Mouse (Mus musculus) forebrain, embryonic 10.5 days (tissue): ENCODE data around the gene Dctpp1. TPM values are rescaled to one million over a fixed set of nuclear protein-coding genes. Genes with fewer than 3 reads are reported as not detected.

Source experiments
- DNase-seq: peaks from one replicate; pipeline ENCODE4 v3.0.0-alpha.2; 2017; ENCODE audit warnings: low spot score; ENCODE audit errors: extremely low spot score
- H3K27ac ChIP-seq: fragments of 300-500 bp; sonication (generic); 2 replicates; pipeline ENCODE4 v1.5.1; 2016; ENCODE audit warnings: mild to moderate bottlenecking
- H3K27me3 ChIP-seq: fragments of 300-500 bp; sonication (generic); 2 replicates; pipeline ENCODE4 v1.6.1; 2016; ENCODE audit warnings: mild to moderate bottlenecking; ENCODE audit not compliant: poor library complexity, severe bottlenecking
- H3K36me3 ChIP-seq: fragments of 300-500 bp; sonication (generic); replicated peaks from 2 replicates; pipeline ENCODE4 v1.6.1; 2016; ENCODE audit warnings: mild to moderate bottlenecking, moderate library complexity
- H3K4me1 ChIP-seq: fragments of 300-500 bp; sonication (generic); 2 replicates; pipeline ENCODE4 v1.6.1; 2016
- H3K4me3 ChIP-seq: fragments of 300-500 bp; sonication (generic); 2 replicates; pipeline ENCODE4 v1.5.1; 2016; ENCODE audit warnings: mild to moderate bottlenecking, moderate library complexity
- H3K9me3 ChIP-seq: fragments of 300-500 bp; sonication (generic); 2 replicates; pipeline ENCODE4 v1.6.1; 2016; ENCODE audit warnings: mild to moderate bottlenecking, moderate library complexity
- WGBS: fragments of 180-500 bp; shearing (Covaris S2); methylation state at CpG from one replicate; pipeline ENCODE4 v1.1.7; 2016; 5-methylcytosine and 5-hydroxymethylcytosine counted together
- polyA plus RNA-seq: library from polyadenylated mRNA; unstranded; fragments of >200 nt; fragmentation: Nextera tagmentation; extraction: Ambion mirVana; gene quantifications from 2 replicates; pipeline ENCODE4 v1.2.1, GENCODE M21; 2016

Gene Dctpp1
- polyA plus RNA-seq, 1 experiment from 2014 or later: 383 TPM

GRCm38 (mm10) chr7:127210266-127210665 lies 50.2 kb downstream of the Dctpp1 start:
- Histone ChIP-seq H3K9me3 (no peaks in the 10 kb centered on the region; the same call in 1 of the 2 replicates), H3K4me3 (no peak overlapping the region), H3K27ac (no peak overlapping the region), H3K27me3 (peaks cover 30% of the 10 kb centered on the region), H3K4me1 (peaks cover 49% of the 10 kb centered on the region), H3K36me3 (peaks cover 12% of the 10 kb centered on the region)
- 92% methylated on average over 4 of the region's 4 CpGs for WGBS
- no peak for DNase-seq

- H3K27ac ChIP-seq: peak overlapping the region; percentile 95
- no peak for DNase-seq
- peaks cover 26% of the 10 kb centered on the region for H3K27me3 ChIP-seq
- peak overlapping the region; percentile 94 for H3K4me3 ChIP-seq
- WGBS: 82% methylated on average over 5 of the region's 5 CpGs
- H3K9me3 ChIP-seq: no peaks in the 10 kb centered on the region; the same call in 1 of the 2 replicates
- peaks cover 16% of the 10 kb centered on the region for H3K36me3 ChIP-seq
- peaks cover 48% of the 10 kb centered on the region for H3K4me1 ChIP-seq
Measured at GRCm38 (mm10) chr7:127209851-127210250, 50.7 kb downstream of the Dctpp1 start.

GRCm38 (mm10) chr7:127208553-127209438 lies 51.7 kb downstream of the Dctpp1 start, which contains the start of gene Mylpf:
Gene Mylpf, plus strand, starts transcription at chr7:127208890.
- H3K36me3 ChIP-seq: peaks cover 19% of the 10 kb centered on the region
- H3K27ac ChIP-seq: peak within 1 kb of the TSS; percentile 95
- DNase-seq: peak; percentile 90
- H3K27me3 ChIP-seq: peaks cover 15% of the 10 kb centered on the region
- H3K9me3 ChIP-seq: no peaks in the 10 kb centered on the region; the same call in 1 of the 2 replicates
- under 1% methylated on average over 26 of the region's 44 CpGs for WGBS
- peak within 1 kb of the TSS; percentile 94 for H3K4me3 ChIP-seq
- peaks cover 38% of the 10 kb centered on the region for H3K4me1 ChIP-seq

GRCm38 (mm10) chr7:127208295-127208552 lies 52.3 kb downstream of the Dctpp1 start, which contains the start of gene Tbc1d10b:
Gene Tbc1d10b, minus strand, starts transcription at chr7:127208468.
- H3K9me3 ChIP-seq: no peaks in the 10 kb centered on the region; the same call in 1 of the 2 replicates
- H3K4me3 ChIP-seq: peak within 1 kb of the TSS; percentile 94
- peaks cover 24% of the 10 kb centered on the region for H3K36me3 ChIP-seq
- no peak for DNase-seq
- peaks cover 38% of the 10 kb centered on the region for H3K4me1 ChIP-seq
- WGBS: 0% methylated on average over 29 of the region's 44 CpGs
- H3K27me3 ChIP-seq: peaks cover 9% of the 10 kb centered on the region
- peak within 1 kb of the TSS; percentile 95 for H3K27ac ChIP-seq

GRCm38 (mm10) chr7:127207374-127208294 lies 52.9 kb downstream of the Dctpp1 start:
- under 1% methylated on average over 52 of the region's 53 CpGs for WGBS
- H3K9me3 ChIP-seq: no peaks in the 10 kb centered on the region; the same call in 1 of the 2 replicates
- H3K4me3 ChIP-seq: peak overlapping the region; percentile 94
- H3K27ac ChIP-seq: peak overlapping the region; percentile 95
- H3K4me1 ChIP-seq: peaks cover 38% of the 10 kb centered on the region
- peaks cover 30% of the 10 kb centered on the region for H3K36me3 ChIP-seq
- DNase-seq: peak; percentile 50
- peaks cover 4% of the 10 kb centered on the region; the same call in 1 of the 2 replicates for H3K27me3 ChIP-seq

Other genes with a start within 250 kb of the Dctpp1 start
- 3.3 TPM in 2 replicates for gene Mvp, start 246.1 kb downstream of the Dctpp1 start, polyA plus RNA-seq
- gene Pagr1b, start 244.2 kb downstream of the Dctpp1 start, polyA plus RNA-seq: not detected in 2 replicates
- 92.7 and 121 TPM in 2 replicates for gene Pagr1a, start 243.4 kb downstream of the Dctpp1 start, polyA plus RNA-seq
- gene Gm42742, start 239.6 kb downstream of the Dctpp1 start, polyA plus RNA-seq: 32.6 and 46.7 TPM in 2 replicates
- gene Prrt2, start 239.5 kb downstream of the Dctpp1 start, polyA plus RNA-seq: 3.5 and 4.0 TPM in 2 replicates
- gene Maz, start 233.7 kb downstream of the Dctpp1 start, polyA plus RNA-seq: 60.2 and 65.7 TPM in 2 replicates
- 223 and 226 TPM in 2 replicates for gene Kif22, start 218.2 kb downstream of the Dctpp1 start, polyA plus RNA-seq
- not detected in 2 replicates for gene Zg16, start 173.4 kb downstream of the Dctpp1 start, polyA plus RNA-seq
- 0.74 TPM in 2 replicates for gene AI467606, start 169.3 kb downstream of the Dctpp1 start, polyA plus RNA-seq
- 11.3 and 12.3 TPM in 2 replicates for gene Qprt, start 138.5 kb downstream of the Dctpp1 start, polyA plus RNA-seq
- gene Spn, start 122.9 kb downstream of the Dctpp1 start, polyA plus RNA-seq: 0.07 and 0.10 TPM in 2 replicates
- 111 and 114 TPM in 2 replicates for gene Cd2bp2, start 64.7 kb downstream of the Dctpp1 start, polyA plus RNA-seq
- 27.3 and 29.2 TPM in 2 replicates for gene Tbc1d10b, start 52.2 kb downstream of the Dctpp1 start, polyA plus RNA-seq
- gene Mylpf, start 51.8 kb downstream of the Dctpp1 start, polyA plus RNA-seq: 10.7 and 10.8 TPM in 2 replicates
- gene Zfp553, start 27.6 kb downstream of the Dctpp1 start, polyA plus RNA-seq: 74.7 and 78.3 TPM in 2 replicates
- gene Sept1, start 27.6 kb downstream of the Dctpp1 start, polyA plus RNA-seq: 30.3 and 32.3 TPM in 2 replicates
- gene Zfp771, start 16.4 kb downstream of the Dctpp1 start, polyA plus RNA-seq: 55.8 and 57.7 TPM in 2 replicates
- gene Sephs2, start 13.3 kb upstream of the Dctpp1 start, polyA plus RNA-seq: 84.0 and 88.2 TPM in 2 replicates
- 0.22 and 0.36 TPM in 2 replicates for gene Itgal, start 35.6 kb upstream of the Dctpp1 start, polyA plus RNA-seq
- 17.6 and 18.9 TPM in 2 replicates for gene Zfp768, start 84.9 kb upstream of the Dctpp1 start, polyA plus RNA-seq
- 7.6 TPM in 2 replicates for gene Zfp747, start 115.3 kb upstream of the Dctpp1 start, polyA plus RNA-seq
- gene 9130019O22Rik, start 126.5 kb upstream of the Dctpp1 start, polyA plus RNA-seq: 4.8 and 5.3 TPM in 2 replicates
- 4.2 and 4.8 TPM in 2 replicates for gene E430018J23Rik, start 132.9 kb upstream of the Dctpp1 start, polyA plus RNA-seq
- gene Zfp764, start 146.1 kb upstream of the Dctpp1 start, polyA plus RNA-seq: 5.8 and 6.1 TPM in 2 replicates
- gene Zfp688, start 161.4 kb upstream of the Dctpp1 start, polyA plus RNA-seq: 33.9 and 35.0 TPM in 2 replicates
- 14.4 and 15.4 TPM in 2 replicates for gene Zfp689, start 188.4 kb upstream of the Dctpp1 start, polyA plus RNA-seq
- gene Prr14, start 198.9 kb upstream of the Dctpp1 start, polyA plus RNA-seq: 47.3 and 50.9 TPM in 2 replicates
- 7.3 and 7.7 TPM in 2 replicates for gene Fbrs, start 218.5 kb upstream of the Dctpp1 start, polyA plus RNA-seq